In genomic region chr17:27574470-27575115, GRCm38 (mm10) we compare ENCODE assay signal across 11 mouse cellular contexts. TPM values are rescaled to one million over a fixed set of nuclear protein-coding genes. Genes with fewer than 3 reads are reported as not detected.
DNase-seq lines count a peak whose midpoint lies in the region; ATAC-seq lines count a peak whose summit lies in the region.
"Had no signal": no experiment of that assay in that cellular context is flagged by ENCODE, and none has a peak within 500 bp of the region (broad histone marks: within the 10 kb centered on the region; RNA-seq: fewer than 3 reads in every experiment).

No protein-coding gene starts in this region.

- no peak overlapping the region for H3K9ac ChIP-seq in limb, embryonic 12.5 days (replicated peaks)
- H3K9ac ChIP-seq: liver, embryonic 15.5 days had no signal

- intact Hi-C loops in gastrocnemius, postnatal 36 days (cut with DNase I): no loop called here

- no peak for ATAC-seq in limb, embryonic 12.5 days (ENCODE audit: insufficient number of reproducible peaks, insufficient read depth, low FRiP score, low TSS enrichment, low read depth)
- no peak for ATAC-seq in activated CD4-positive, CD25-positive, alpha-beta regulatory T cell, adult 4 months
- ATAC-seq: Patski had no signal

- H3K36me3 ChIP-seq in limb, embryonic 12.5 days: peaks cover 65% of the 10 kb centered on the region
- H3K36me3 ChIP-seq in limb, embryonic 10.5 days: peaks cover 59% of the 10 kb centered on the region

- no peaks in the 10 kb centered on the region for H3K9me3 ChIP-seq in limb, embryonic 12.5 days
- H3K9me3 ChIP-seq in limb, embryonic 10.5 days (replicated peaks): no peaks in the 10 kb centered on the region
- H3K9me3 ChIP-seq: liver, embryonic 15.5 days had no signal

- peaks cover 18% of the 10 kb centered on the region for H3K4me1 ChIP-seq in limb, embryonic 12.5 days (replicated peaks)
- peaks cover 18% of the 10 kb centered on the region for H3K4me1 ChIP-seq in limb, embryonic 10.5 days

- peak overlapping the region; percentile 60 for H3K27ac ChIP-seq in limb, embryonic 12.5 days
- no peak overlapping the region for H3K27ac ChIP-seq in limb, embryonic 10.5 days
- H3K27ac ChIP-seq: liver, embryonic 15.5 days had no signal

- no peaks in the 10 kb centered on the region for H3K27me3 ChIP-seq in limb, embryonic 12.5 days
- H3K27me3 ChIP-seq in limb, embryonic 10.5 days (ENCODE audit: low read depth, poor library complexity, severe bottlenecking): no peaks in the 10 kb centered on the region
- H3K27me3 ChIP-seq: liver, embryonic 15.5 days; Patski had no signal

- no peak for DNase-seq in limb, embryonic 10.5 days (ENCODE audit: low spot score)
- DNase-seq in cerebellum, adult 18-20 months: peak; percentile 93 to 94
- DNase-seq in gastrocnemius, postnatal 36 days: peak; percentile 72 to 86
- peak; percentile 68 to 79 for DNase-seq in kidney, postnatal 4 days
- DNase-seq in ovary, postnatal 14 days (ENCODE audit: low spot score): peak; percentile 65
- no peak for DNase-seq in MN1 (ENCODE audit: low spot score)

- H3K4me3 ChIP-seq in limb, embryonic 12.5 days (replicated peaks): no peak overlapping the region
- no peak overlapping the region for H3K4me3 ChIP-seq in limb, embryonic 10.5 days
- H3K4me3 ChIP-seq: erythroblast, embryonic 14.5 days; liver, embryonic 15.5 days had no signal

- 88% methylated on average over 15 of the region's 16 CpGs for WGBS in limb, embryonic 12.5 days
- WGBS in limb, embryonic 10.5 days: 90% methylated on average over 16 of the region's 16 CpGs

- no peak overlapping the region for H3K4me2 ChIP-seq in limb, embryonic 12.5 days
- H3K4me2 ChIP-seq: liver, embryonic 15.5 days had no signal

RNA-seq across cellular contexts. Expression of gene AI413582, which starts 9.0 kb away (rescaled TPM):
- polyA plus RNA-seq in limb, embryonic 12.5 days (2016; fragmentation: Nextera tagmentation; extraction: Ambion mirVana): 14.9 and 16.6 TPM in 2 replicates
- polyA plus RNA-seq in limb, embryonic 10.5 days (2016; fragmentation: Nextera tagmentation; extraction: Ambion mirVana): 9.4 TPM in 2 replicates
- total RNA-seq in gastrocnemius, postnatal 36 days (2021): 1 to 10 TPM; 2.7 to 2.8 TPM
- polyA plus RNA-seq in activated CD4-positive, CD25-positive, alpha-beta regulatory T cell, adult 4 months (2017; shearing (Covaris generic)): 100 to 1,000 TPM in 1 of 2 experiments, 10 to 100 TPM in 1; 98.5 to 118 TPM

RNA-seq across cellular contexts. Expression of gene Hmga1, which starts 18.3 kb away (rescaled TPM):
- 324 and 334 TPM in 2 replicates for polyA plus RNA-seq in limb, embryonic 12.5 days (2016; fragmentation: Nextera tagmentation; extraction: Ambion mirVana)
- polyA plus RNA-seq in limb, embryonic 10.5 days (2016; fragmentation: Nextera tagmentation; extraction: Ambion mirVana): 904 and 1,218 TPM in 2 replicates
- total RNA-seq in gastrocnemius, postnatal 36 days (2021): 10 to 100 TPM; 24.0 to 25.2 TPM
- 10 to 100 TPM; 48.0 to 73.5 TPM for polyA plus RNA-seq in activated CD4-positive, CD25-positive, alpha-beta regulatory T cell, adult 4 months (2017; shearing (Covaris generic))

RNA-seq across cellular contexts. Expression of gene Nudt3, which starts 48.7 kb away (rescaled TPM):
- 120 and 126 TPM in 2 replicates for polyA plus RNA-seq in limb, embryonic 12.5 days (2016; fragmentation: Nextera tagmentation; extraction: Ambion mirVana)
- polyA plus RNA-seq in limb, embryonic 10.5 days (2016; fragmentation: Nextera tagmentation; extraction: Ambion mirVana): 88.2 and 96.2 TPM in 2 replicates
- 100 to 1,000 TPM; 232 to 233 TPM for total RNA-seq in gastrocnemius, postnatal 36 days (2021)
- 10 to 100 TPM; 34.7 to 38.1 TPM for polyA plus RNA-seq in activated CD4-positive, CD25-positive, alpha-beta regulatory T cell, adult 4 months (2017; shearing (Covaris generic))

RNA-seq across cellular contexts. Expression of gene Grm4, which starts 53.4 kb away (rescaled TPM):
- polyA plus RNA-seq in limb, embryonic 12.5 days (2016; fragmentation: Nextera tagmentation; extraction: Ambion mirVana): 0.58 and 0.59 TPM in 2 replicates
- 0.06 and 0.35 TPM in 2 replicates for polyA plus RNA-seq in limb, embryonic 10.5 days (2016; fragmentation: Nextera tagmentation; extraction: Ambion mirVana)
- total RNA-seq in gastrocnemius, postnatal 36 days (2021): under 1 TPM in 1 of 2 experiments, not detected in 1; 0.05 TPM
- polyA plus RNA-seq in activated CD4-positive, CD25-positive, alpha-beta regulatory T cell, adult 4 months (2017; shearing (Covaris generic)): under 1 TPM in 1 of 2 experiments, not detected in 1; 0.18 TPM
- polyA plus RNA-seq: erythroblast, embryonic 14.5 days had no signal

Comparison
In these comparisons a context has a peak if more than half of its experiments do, and no peak if none do; other contexts are left out.
1. DNase-seq: peak in cerebellum, adult 18-20 months (2 of 2), gastrocnemius, postnatal 36 days (2 of 2), kidney, postnatal 4 days (2 of 2) and ovary, postnatal 14 days (single experiment); none in limb, embryonic 10.5 days (single experiment) and MN1 (single experiment).